Mouse (Mus musculus): ENCODE measurements around the gene Trip6. TPM values are rescaled to one million over a fixed set of nuclear protein-coding genes. Genes with fewer than 3 reads are reported as not detected.

The Trip6 gene
- polyA plus RNA-seq, 1 experiment from 2014 or later = 1.2 TPM

DNA sequence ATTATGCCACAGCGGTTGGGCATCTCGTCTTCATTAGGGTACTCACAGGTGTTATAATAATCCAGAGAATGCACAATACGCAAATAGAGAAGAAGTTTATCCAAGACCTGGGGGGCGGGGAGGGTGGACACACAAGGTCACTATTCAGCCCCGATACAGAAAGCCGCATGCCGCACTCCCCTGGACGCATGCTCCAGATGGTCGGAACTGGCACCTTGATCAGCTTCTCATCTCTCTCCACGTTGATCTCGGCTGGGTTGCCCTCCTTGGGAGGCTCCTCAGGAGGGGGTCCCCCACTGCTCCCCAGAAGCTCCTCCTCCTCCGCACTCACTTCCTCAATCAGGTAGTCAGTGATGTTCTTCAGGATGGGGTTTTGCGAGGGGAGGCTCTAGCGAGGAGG is 17.1 kb downstream of the Trip6 start:
- Histone ChIP-seq H3K27ac (no peak overlapping the region), H3K79me2 (ENCODE audit: inconsistent target) (peaks cover 4% of the 10 kb centered on the region; the same call in 1 of the 2 replicates), H3K4me3 (ENCODE audit: inconsistent target) (no peak overlapping the region), H3K36me3 (ENCODE audit: inconsistent target) (peaks cover 64% of the 10 kb centered on the region)
- 83% methylated on average over 14 of the region's 14 CpGs for WGBS (ENCODE audit: missing documents)

GRCm38 (mm10) chr5:137295712-137296111 is 18.5 kb downstream of the Trip6 start:
- H3K79me2 ChIP-seq (ENCODE audit: inconsistent target) = no peaks in the 10 kb centered on the region

GRCm38 (mm10) chr5:137295296-137295695 is 18.9 kb downstream of the Trip6 start:
- peaks cover 50% of the 10 kb centered on the region for H3K36me3 ChIP-seq (ENCODE audit: inconsistent target)
- H3K4me3 ChIP-seq (ENCODE audit: inconsistent target) = no peak overlapping the region; the same call in 1 of the 2 replicates
- 89% methylated on average over 9 of the region's 9 CpGs for WGBS (ENCODE audit: missing documents)
- no peak overlapping the region for H3K27ac ChIP-seq
- no peaks in the 10 kb centered on the region for H3K79me2 ChIP-seq (ENCODE audit: inconsistent target)

More at GRCm38 (mm10) chr5:137295712-137296111, 18.5 kb downstream of the Trip6 start:
- H3K36me3 ChIP-seq (ENCODE audit: inconsistent target) = peaks cover 54% of the 10 kb centered on the region
- H3K4me3 ChIP-seq (ENCODE audit: inconsistent target) = no peak overlapping the region
- 95% methylated on average over 15 of the region's 15 CpGs for WGBS (ENCODE audit: missing documents)
- H3K27ac ChIP-seq = no peak overlapping the region

- Histone ChIP-seq H3K27ac (peak overlapping the region; percentile 29; the same call in 1 of the 2 replicates), H3K79me2 (ENCODE audit: inconsistent target) (no peaks in the 10 kb centered on the region), H3K4me3 (ENCODE audit: inconsistent target) (peak overlapping the region; percentile 58), H3K36me3 (ENCODE audit: inconsistent target) (peaks cover 44% of the 10 kb centered on the region)
- WGBS (ENCODE audit: missing documents) = 19% methylated on average over 18 of the region's 18 CpGs
Measured at GRCm38 (mm10) chr5:137294744-137295093, 19.5 kb downstream of the Trip6 start.

DNA sequence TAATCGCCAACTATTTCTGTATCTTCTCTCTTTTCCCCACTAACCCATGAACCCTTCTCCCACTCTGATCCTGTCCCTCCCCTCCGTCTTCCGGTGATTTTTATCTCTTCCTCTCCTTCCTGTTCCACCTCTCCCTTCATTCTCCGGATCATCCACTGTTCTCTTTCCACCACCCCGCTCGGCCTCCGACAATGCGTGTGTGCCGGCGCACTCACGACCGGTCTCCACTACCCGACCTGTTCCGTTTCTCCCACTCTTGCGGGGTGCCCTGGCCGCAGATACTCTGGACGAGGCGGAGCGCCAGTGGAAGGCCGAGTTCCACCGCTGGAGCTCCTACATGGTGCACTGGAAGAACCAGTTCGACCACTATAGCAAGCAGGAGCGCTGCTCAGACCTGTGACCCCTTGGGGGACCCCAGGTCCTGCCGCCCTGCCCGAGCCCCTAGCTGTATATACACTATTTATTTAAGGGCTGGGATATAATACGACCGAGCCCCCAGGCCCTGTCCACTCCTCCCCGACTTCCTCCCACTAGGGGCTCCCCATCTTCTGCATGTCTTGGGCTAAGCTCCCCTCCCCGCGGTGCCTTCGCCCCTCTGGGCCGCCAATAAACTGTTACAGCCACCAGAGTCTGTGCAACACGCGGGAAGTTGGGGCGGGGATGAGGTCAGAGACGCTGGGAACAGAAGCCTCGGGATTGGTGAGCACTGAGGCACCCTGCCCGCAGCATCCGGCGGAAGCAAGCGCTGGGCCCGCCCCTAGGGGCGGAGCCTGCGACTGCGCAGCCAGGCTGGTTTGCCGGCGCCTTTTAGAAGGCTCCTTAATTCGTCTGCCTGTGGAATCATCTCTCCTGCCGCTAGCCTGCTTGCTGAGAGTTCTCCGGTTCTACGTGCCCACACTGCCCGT is 20.1 kb downstream of the Trip6 start, which contains the start of gene Ufsp1:
TSS of gene Ufsp1 (plus strand) at position 791 of the 905 bp plus-strand sequence.
- WGBS (ENCODE audit: missing documents) = under 1% methylated on average over 51 of the region's 52 CpGs
- Histone ChIP-seq H3K4me3 (ENCODE audit: inconsistent target) (peak within 1 kb of the TSS; percentile 58), H3K36me3 (ENCODE audit: inconsistent target) (peaks cover 38% of the 10 kb centered on the region), H3K27ac (peak within 1 kb of the TSS; percentile 82), H3K79me2 (ENCODE audit: inconsistent target) (no peaks in the 10 kb centered on the region)

DNA sequence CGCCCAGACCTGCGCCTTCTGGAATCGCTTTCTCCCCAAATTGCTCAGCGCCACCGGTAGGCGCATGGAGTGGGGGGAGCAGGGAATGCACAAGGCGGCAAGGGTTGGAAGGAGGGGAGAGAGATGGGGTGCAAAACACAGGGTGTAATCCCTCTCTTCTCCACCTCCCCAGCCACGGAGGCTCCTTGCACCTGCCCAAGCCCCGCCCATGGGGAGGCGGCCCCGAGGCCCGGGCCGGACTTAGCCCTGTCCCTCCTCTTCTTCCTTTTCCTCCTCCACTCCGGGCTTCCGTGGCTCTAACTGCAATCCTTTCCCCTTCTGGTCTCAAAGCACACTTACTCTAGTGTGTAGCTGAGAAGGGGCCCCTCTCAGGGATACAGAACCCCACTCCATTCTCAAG is 20.9 kb downstream of the Trip6 start:
- WGBS (ENCODE audit: missing documents) = 2% methylated on average over 15 of the region's 15 CpGs
- H3K27ac ChIP-seq = peak overlapping the region; percentile 82
- H3K79me2 ChIP-seq (ENCODE audit: inconsistent target) = no peaks in the 10 kb centered on the region
- peaks cover 30% of the 10 kb centered on the region for H3K36me3 ChIP-seq (ENCODE audit: inconsistent target)
- H3K4me3 ChIP-seq (ENCODE audit: inconsistent target) = peak overlapping the region; percentile 58

DNA sequence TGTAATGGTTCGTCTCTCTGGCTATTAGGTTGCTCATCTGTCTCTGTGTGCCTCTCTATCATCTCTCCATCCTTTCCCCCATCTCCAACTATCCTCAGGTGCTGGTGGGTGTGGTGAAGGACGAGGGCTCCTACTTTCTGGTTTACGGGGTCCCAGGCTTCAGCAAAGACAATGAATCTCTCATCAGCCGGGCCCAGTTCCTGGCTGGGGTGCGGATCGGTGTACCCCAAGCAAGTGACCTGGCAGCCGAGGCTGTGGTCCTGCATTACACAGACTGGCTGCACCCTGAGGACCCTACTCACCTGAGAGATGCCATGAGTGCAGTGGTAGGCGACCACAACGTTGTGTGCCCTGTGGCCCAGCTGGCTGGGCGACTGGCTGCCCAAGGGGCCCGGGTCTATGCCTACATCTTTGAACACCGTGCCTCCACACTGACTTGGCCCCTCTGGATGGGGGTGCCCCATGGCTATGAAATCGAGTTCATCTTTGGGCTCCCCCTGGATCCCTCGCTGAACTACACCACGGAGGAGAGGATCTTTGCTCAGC is 22.8 kb downstream of the Trip6 start:
- WGBS (ENCODE audit: missing documents) = 82% methylated on average over 12 of the region's 15 CpGs
- Histone ChIP-seq H3K79me2 (ENCODE audit: inconsistent target) (no peaks in the 10 kb centered on the region), H3K4me3 (ENCODE audit: inconsistent target) (no peak overlapping the region), H3K36me3 (ENCODE audit: inconsistent target) (peaks cover 12% of the 10 kb centered on the region), H3K27ac (no peak overlapping the region)

GRCm38 (mm10) chr5:137290677-137291076 is 23.5 kb downstream of the Trip6 start:
- no peak overlapping the region for H3K27ac ChIP-seq
- peaks cover 4% of the 10 kb centered on the region; the same call in 1 of the 2 replicates for H3K36me3 ChIP-seq (ENCODE audit: inconsistent target)
- no peaks in the 10 kb centered on the region for H3K79me2 ChIP-seq (ENCODE audit: inconsistent target)
- H3K4me3 ChIP-seq (ENCODE audit: inconsistent target) = no peak overlapping the region
- 22% methylated on average over 14 of the region's 15 CpGs for WGBS (ENCODE audit: missing documents)

DNA sequence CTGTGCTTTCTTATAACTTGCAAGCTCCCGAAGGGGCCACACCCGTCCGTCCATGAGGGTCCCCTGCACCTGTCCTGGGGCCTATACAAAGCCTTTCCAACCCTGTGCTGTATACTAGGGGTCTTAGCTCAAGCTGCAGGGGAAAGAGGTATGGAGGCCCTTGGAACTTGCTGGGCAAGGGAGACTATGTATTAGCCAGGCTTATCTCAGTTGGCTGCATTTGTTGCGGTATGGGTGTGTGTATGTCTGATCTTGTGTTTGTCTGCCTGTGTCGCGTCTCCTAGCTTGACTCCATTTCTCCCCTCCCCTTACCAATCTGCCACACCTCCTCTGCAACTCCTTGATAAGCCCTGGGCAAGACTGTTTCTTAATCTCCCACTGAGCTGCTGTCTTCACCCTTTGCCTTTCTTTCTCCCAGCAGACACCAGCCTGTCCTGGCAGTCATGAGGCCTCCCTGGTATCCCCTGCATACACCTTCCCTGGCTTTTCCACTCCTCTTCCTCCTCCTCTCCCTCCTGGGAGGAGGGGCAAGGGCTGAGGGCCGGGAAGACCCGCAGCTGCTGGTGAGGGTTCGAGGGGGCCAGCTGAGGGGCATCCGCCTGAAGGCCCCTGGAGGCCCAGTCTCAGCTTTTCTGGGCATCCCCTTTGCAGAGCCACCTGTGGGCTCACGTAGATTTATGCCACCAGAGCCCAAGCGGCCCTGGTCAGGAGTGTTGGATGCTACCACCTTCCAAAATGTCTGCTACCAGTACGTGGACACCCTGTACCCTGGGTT is 24.4 kb downstream of the Trip6 start:
- Histone ChIP-seq H3K36me3 (ENCODE audit: inconsistent target) (no peaks in the 10 kb centered on the region), H3K27ac (no peak overlapping the region), H3K4me3 (ENCODE audit: inconsistent target) (no peak overlapping the region), H3K79me2 (ENCODE audit: inconsistent target) (no peaks in the 10 kb centered on the region)
- WGBS (ENCODE audit: missing documents) = 79% methylated on average over 9 of the region's 13 CpGs

DNA sequence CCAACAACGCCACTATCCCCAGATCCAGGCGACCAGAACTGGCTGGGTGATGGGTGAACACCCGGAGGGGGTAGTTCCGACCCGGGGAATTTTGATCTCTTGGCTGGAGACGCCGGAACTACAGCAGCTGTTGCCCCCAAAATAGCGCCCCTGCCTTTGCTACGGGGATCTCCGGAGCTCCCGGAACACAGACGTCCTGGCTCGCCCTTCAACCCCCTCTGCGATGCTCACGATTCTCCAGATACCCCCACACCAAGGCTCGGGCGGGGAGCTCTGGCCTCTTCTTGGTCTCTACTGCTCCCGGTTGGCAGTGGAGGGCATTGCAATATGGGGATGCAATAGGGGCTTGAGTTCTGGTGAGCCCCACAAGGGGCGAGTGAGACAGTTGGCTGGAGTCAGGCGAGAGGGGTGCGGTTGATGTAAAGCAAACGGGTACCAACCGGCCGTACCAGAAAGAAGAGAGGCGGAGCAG is 25.2 kb downstream of the Trip6 start:
- Histone ChIP-seq H3K4me3 (ENCODE audit: inconsistent target) (no peak overlapping the region), H3K36me3 (ENCODE audit: inconsistent target) (no peaks in the 10 kb centered on the region), H3K27ac (no peak overlapping the region), H3K79me2 (ENCODE audit: inconsistent target) (no peaks in the 10 kb centered on the region)
- 10% methylated on average over 24 of the region's 25 CpGs for WGBS (ENCODE audit: missing documents)

GRCm38 (mm10) chr5:137287953-137288743 is 26.1 kb downstream of the Trip6 start:
- H3K27ac ChIP-seq = no peak overlapping the region
- WGBS (ENCODE audit: missing documents) = 3% methylated on average over 61 of the region's 65 CpGs
- H3K79me2 ChIP-seq (ENCODE audit: inconsistent target) = no peaks in the 10 kb centered on the region
- H3K36me3 ChIP-seq (ENCODE audit: inconsistent target) = no peaks in the 10 kb centered on the region
- H3K4me3 ChIP-seq (ENCODE audit: inconsistent target) = no peak overlapping the region

- H3K4me3 ChIP-seq (ENCODE audit: inconsistent target) = no peak within 1 kb of the TSS
- 5% methylated on average over 40 of the region's 40 CpGs for WGBS (ENCODE audit: missing documents)
- H3K79me2 ChIP-seq (ENCODE audit: inconsistent target) = no peaks in the 10 kb centered on the region
- no peak within 1 kb of the TSS for H3K27ac ChIP-seq
- H3K36me3 ChIP-seq (ENCODE audit: inconsistent target) = no peaks in the 10 kb centered on the region
Measured at GRCm38 (mm10) chr5:137287032-137287952, 26.9 kb downstream of the Trip6 start, which contains the start of gene Ache. Gene Ache (plus strand): TSS chr5:137287519.

GRCm38 (mm10) chr5:137286655-137287031 is 27.6 kb downstream of the Trip6 start:
- Histone ChIP-seq H3K36me3 (ENCODE audit: inconsistent target) (no peaks in the 10 kb centered on the region), H3K79me2 (ENCODE audit: inconsistent target) (no peaks in the 10 kb centered on the region), H3K4me3 (ENCODE audit: inconsistent target) (no peak overlapping the region), H3K27ac (no peak overlapping the region)
- 1% methylated on average over 16 of the region's 16 CpGs for WGBS (ENCODE audit: missing documents)

Measured in macrophage (primary cell).